Mouse (Mus musculus) lung, postnatal 0 days (tissue): ENCODE measurements around the gene Ifitm6. TPM values are rescaled to one million over a fixed set of nuclear protein-coding genes. Genes with fewer than 3 reads are reported as not detected.
"Not testable (repeated sequence)": the region's sequence is repeated elsewhere in the genome, so short reads cannot be mapped to it uniquely, and the experiment has no call there.

Experiments used
- ATAC-seq: fragments of 200-750 bp; cut with Nextera tagmentation; 2 replicates; pipeline ENCODE4 v1.8.0; 2017; ENCODE audit warnings: moderate library complexity
- DNase-seq: peaks from one replicate; pipeline ENCODE4 v3.0.0-alpha.2; 2016; ENCODE audit warnings: low spot score
- H3K27ac ChIP-seq: fragments of 300-500 bp; sonication (generic); 2 replicates; pipeline ENCODE4 v1.5.1; 2014; ENCODE audit warnings: antibody characterized with exemption, mild to moderate bottlenecking, low read length, mixed read lengths
- H3K27me3 ChIP-seq: fragments of 300-500 bp; sonication (generic); replicated peaks from 2 replicates; pipeline ENCODE4 v1.6.1; 2014; ENCODE audit warnings: low read length, mixed read lengths; ENCODE audit not compliant: insufficient read depth
- H3K36me3 ChIP-seq: fragments of 300-500 bp; sonication (generic); 2 replicates; pipeline ENCODE4 v1.6.1; 2014; ENCODE audit warnings: low read length, mixed read lengths; ENCODE audit not compliant: insufficient read depth
- H3K4me1 ChIP-seq: fragments of 300-500 bp; sonication (generic); 2 replicates; pipeline ENCODE4 v1.6.1; 2014; ENCODE audit warnings: antibody characterized with exemption, low read depth, low read length, mixed read lengths; ENCODE audit not compliant: insufficient read depth
- H3K4me2 ChIP-seq: fragments of 300-500 bp; sonication (generic); replicated peaks from 2 replicates; pipeline ENCODE4 v1.6.1; 2014; ENCODE audit warnings: low read depth, mild to moderate bottlenecking, low read length, moderate library complexity, mixed read lengths
- H3K4me3 ChIP-seq: fragments of 300-500 bp; sonication (generic); 2 replicates; pipeline ENCODE4 v1.5.1; 2014; ENCODE audit warnings: low read depth, low read length
- H3K9ac ChIP-seq: fragments of 300-500 bp; sonication (generic); replicated peaks from 2 replicates; pipeline ENCODE4 v1.6.1; 2014; ENCODE audit warnings: low read depth, mild to moderate bottlenecking
- H3K9me3 ChIP-seq: fragments of 300-500 bp; sonication (generic); 2 replicates; pipeline ENCODE4 v1.6.1; 2016; ENCODE audit warnings: low read length, mixed read lengths
- CTCF ChIP-seq: IDR thresholded peaks from 2 replicates; pipeline ENCODE4 v1.5.1; 2016; ENCODE audit warnings: antibody characterized with exemption, mild to moderate bottlenecking
- EP300 ChIP-seq: IDR thresholded peaks from 2 replicates; pipeline ENCODE4 v1.6.1; 2016; ENCODE audit warnings: antibody characterized with exemption, mild to moderate bottlenecking, control low read depth
- WGBS: fragments of 180-500 bp; shearing (Covaris S2); extraction: QIAGEN DNeasy Blood & Tissue Kit; methylation state at CpG from one replicate; pipeline ENCODE4 v1.1.7; 2014; 5-methylcytosine and 5-hydroxymethylcytosine counted together
- polyA plus RNA-seq: library from polyadenylated mRNA; unstranded; fragments of >200 nt; fragmentation: Nextera tagmentation; extraction: Ambion mirVana; gene quantifications from 2 replicates; pipeline ENCODE4 v1.2.1, GENCODE M21; 2015

The Ifitm6 gene
- 7.4 and 7.7 TPM in 2 replicates for polyA plus RNA-seq

- H3K27ac ChIP-seq, H3K9me3 ChIP-seq, DNase-seq, H3K4me1 ChIP-seq, ATAC-seq, H3K9ac ChIP-seq, H3K4me2 ChIP-seq, H3K4me3 ChIP-seq, H3K27me3 ChIP-seq, H3K36me3 ChIP-seq: not testable (repeated sequence)
- 91% methylated on average over 1 of the region's 1 CpGs for WGBS
Measured at GRCm38 (mm10) chr7:141017824-141018223, at the start of gene Ifitm6. Gene Ifitm6 (minus strand): TSS chr7:141017924.

- Histone ChIP-seq H3K9me3 (no peaks in the 10 kb centered on the region), H3K27me3 (peaks cover 19% of the 10 kb centered on the region; the same call in 1 of the 2 replicates), H3K4me3 (no peak overlapping the region), H3K27ac (no peak overlapping the region), H3K36me3 (no peaks in the 10 kb centered on the region), H3K4me1 (0 out of 2 replicates have a peak, but pooled peaks cover 7% of the 10 kb centered on the region), H3K9ac (no peak overlapping the region), H3K4me2 (no peak overlapping the region)
- 77% methylated on average over 7 of the region's 7 CpGs for WGBS
- no peak for ATAC-seq
- no peak for DNase-seq
- TF ChIP-seq EP300 (no peak), CTCF (no peak)
Measured at GRCm38 (mm10) chr7:141064576-141064975, 46.9 kb upstream of the Ifitm6 start.

- H3K9me3 ChIP-seq = no peaks in the 10 kb centered on the region
- H3K4me1 ChIP-seq = 0 out of 2 replicates have a peak, but pooled peaks cover 7% of the 10 kb centered on the region
- ATAC-seq (peak; percentile 32), DNase-seq (no peak)
- peaks cover 17% of the 10 kb centered on the region; the same call in 1 of the 2 replicates for H3K27me3 ChIP-seq
- no peak overlapping the region for H3K4me3 ChIP-seq
- no peak overlapping the region for H3K27ac ChIP-seq
- no peak overlapping the region for H3K9ac ChIP-seq
- no peak for TF ChIP-seq EP300
- no peak for TF ChIP-seq CTCF
- no peak overlapping the region for H3K4me2 ChIP-seq
- 51% methylated on average over 7 of the region's 7 CpGs for WGBS
- H3K36me3 ChIP-seq = no peaks in the 10 kb centered on the region
Measured at GRCm38 (mm10) chr7:141064175-141064574, 46.5 kb upstream of the Ifitm6 start.

GRCm38 (mm10) chr7:141063353-141063752, 45.6 kb upstream of the Ifitm6 start:
- Histone ChIP-seq H3K4me1 (0 out of 2 replicates have a peak, but pooled peaks cover 7% of the 10 kb centered on the region), H3K27me3 (peaks cover 17% of the 10 kb centered on the region; the same call in 1 of the 2 replicates), H3K4me3 (no peak overlapping the region), H3K9ac (no peak overlapping the region), H3K36me3 (no peaks in the 10 kb centered on the region), H3K27ac (no peak overlapping the region), H3K9me3 (no peaks in the 10 kb centered on the region), H3K4me2 (no peak overlapping the region)
- DNase-seq (no peak), ATAC-seq (no peak)
- 92% methylated on average over 3 of the region's 3 CpGs for WGBS
- no peak for TF ChIP-seq CTCF
- TF ChIP-seq EP300 = no peak

- Histone ChIP-seq H3K27ac (no peak overlapping the region), H3K27me3 (peaks cover 17% of the 10 kb centered on the region; the same call in 1 of the 2 replicates), H3K36me3 (no peaks in the 10 kb centered on the region), H3K4me2 (no peak overlapping the region), H3K4me1 (0 out of 2 replicates have a peak, but pooled peaks cover 7% of the 10 kb centered on the region), H3K4me3 (no peak overlapping the region), H3K9ac (no peak overlapping the region), H3K9me3 (no peaks in the 10 kb centered on the region)
- TF ChIP-seq CTCF (no peak), EP300 (no peak)
- ATAC-seq (no peak), DNase-seq (no peak)
- 77% methylated on average over 7 of the region's 7 CpGs for WGBS
Measured at GRCm38 (mm10) chr7:141062525-141062924, 44.8 kb upstream of the Ifitm6 start.

- peak; percentile 25 for ATAC-seq
- 0 out of 2 replicates have a peak, but pooled peaks cover 7% of the 10 kb centered on the region for H3K4me1 ChIP-seq
- H3K9me3 ChIP-seq = no peaks in the 10 kb centered on the region
- DNase-seq = no peak
- H3K4me3 ChIP-seq = peak overlapping the region; percentile 46
- WGBS = 1% methylated on average over 37 of the region's 37 CpGs
- H3K27me3 ChIP-seq = peaks cover 17% of the 10 kb centered on the region; the same call in 1 of the 2 replicates
- H3K27ac ChIP-seq = no peak overlapping the region
- H3K36me3 ChIP-seq = no peaks in the 10 kb centered on the region
- no peak overlapping the region for H3K9ac ChIP-seq
- peak overlapping the region; percentile 87 for H3K4me2 ChIP-seq
- TF ChIP-seq EP300 = no peak
- no peak for TF ChIP-seq CTCF
Measured at GRCm38 (mm10) chr7:141061269-141061692, 43.6 kb upstream of the Ifitm6 start.
